Mouse (Mus musculus) erythroblast, embryonic 14.5 days (primary cell): Measurements from ENCODE around the gene Phtf2.

Experiments
- GATA1 ChIP-seq: IDR thresholded peaks from 2 replicates; pipeline ENCODE4 v1.6.1; 2012; ENCODE audit warnings: low read length, inconsistent platforms, mixed read lengths
- TAL1 ChIP-seq: IDR thresholded peaks from 3 replicates; pipeline ENCODE4 v1.6.1; 2012; ENCODE audit warnings: low read length, inconsistent platforms, mixed read lengths

GRCm38 (mm10) chr5:20930430-20930829 lies 48.5 kb upstream of the Phtf2 start:
- TF ChIP-seq TAL1 = no peak
- TF ChIP-seq GATA1 = no peak
